Mouse (Mus musculus) spleen, adult 2 months (tissue): ENCODE data around the gene Knstrn.

ENCODE experiments used
- CTCF ChIP-seq: fragments of 200-500 bp; IDR thresholded peaks from 2 replicates; pipeline ENCODE4 v1.5.1; 2011; ENCODE audit warnings: mild to moderate bottlenecking, inconsistent platforms; ENCODE audit not compliant: insufficient read depth, insufficient read length, insufficient replicate concordance; ENCODE audit errors: extremely low read depth
- POLR2A ChIP-seq: fragments of 200-500 bp; IDR thresholded peaks from 2 replicates; pipeline ENCODE4 v1.6.1; 2011; ENCODE audit warnings: low read depth, low read length, inconsistent platforms

- TF ChIP-seq POLR2A (no peak), CTCF (no peak)
These were observed 8.7 kb upstream of the Knstrn start for GRCm38 (mm10) chr2:118805137-118805536.
